Mouse (Mus musculus): Measurements from ENCODE around the gene Txndc8. TPM values are rescaled to one million over a fixed set of nuclear protein-coding genes. Genes with fewer than 3 reads are reported as not detected.
A peak's percentile ranks its signal among the peaks of the same experiment; 100 is the strongest.

Txndc8 gene
- polyA plus RNA-seq, 1 experiment from 2014 or later = not detected

GRCm38 (mm10) chr4:57955544-57955958 lies 53.4 kb downstream of the Txndc8 start:
- Histone ChIP-seq H3K9me3 (replicated peaks; ENCODE audit: control insufficient read depth, low read length) (no peaks in the 10 kb centered on the region), H3K27ac (replicated peaks; ENCODE audit: low read depth, low read length) (peak overlapping the region; percentile 71), H3K27me3 (ENCODE audit: control insufficient read depth, insufficient read depth, low read length) (no peaks in the 10 kb centered on the region), H3K9ac (replicated peaks; ENCODE audit: low read length) (peak overlapping the region; percentile 63), H3K4me3 (ENCODE audit: low read depth, low read length) (peak overlapping the region; percentile 81), H3K4me2 (ENCODE audit: low read depth, low read length) (peak overlapping the region; percentile 62), H3K36me3 (replicated peaks; ENCODE audit: control insufficient read depth, insufficient read depth, low read depth, low read length) (peaks cover 8% of the 10 kb centered on the region; the same call in 1 of the 2 replicates), H3K4me1 (ENCODE audit: control insufficient read depth, insufficient read depth, low read length) (no peaks in the 10 kb centered on the region; the same call in 1 of the 2 replicates)
- ATAC-seq (replicated peaks; ENCODE audit: insufficient number of reproducible peaks, low FRiP score, low TSS enrichment, low read depth) (peak; percentile 29), DNase-seq (ENCODE audit: low spot score) (peak; percentile 75)
- under 1% methylated on average over 25 of the region's 25 CpGs for WGBS

- Histone ChIP-seq H3K4me3 (ENCODE audit: low read depth, low read length) (peak overlapping the region; percentile 81), H3K4me1 (ENCODE audit: control insufficient read depth, insufficient read depth, low read length) (no peaks in the 10 kb centered on the region; the same call in 1 of the 2 replicates), H3K27me3 (ENCODE audit: control insufficient read depth, insufficient read depth, low read length) (no peaks in the 10 kb centered on the region), H3K9ac (replicated peaks; ENCODE audit: low read length) (peak overlapping the region; percentile 63; the same call in 1 of the 2 replicates), H3K36me3 (replicated peaks; ENCODE audit: control insufficient read depth, insufficient read depth, low read depth, low read length) (peaks cover 10% of the 10 kb centered on the region; the same call in 1 of the 2 replicates), H3K9me3 (replicated peaks; ENCODE audit: control insufficient read depth, low read length) (no peaks in the 10 kb centered on the region), H3K27ac (replicated peaks; ENCODE audit: low read depth, low read length) (no peak overlapping the region), H3K4me2 (ENCODE audit: low read depth, low read length) (peak overlapping the region; percentile 62)
- ATAC-seq (replicated peaks; ENCODE audit: insufficient number of reproducible peaks, low FRiP score, low TSS enrichment, low read depth) (no peak), DNase-seq (ENCODE audit: low spot score) (no peak)
- 76% methylated on average over 8 of the region's 8 CpGs for WGBS
Measured at GRCm38 (mm10) chr4:57954991-57955390, 53.9 kb downstream of the Txndc8 start.

- Histone ChIP-seq H3K36me3 (replicated peaks; ENCODE audit: control insufficient read depth, insufficient read depth, low read depth, low read length) (peaks cover 12% of the 10 kb centered on the region), H3K4me3 (ENCODE audit: low read depth, low read length) (no peak overlapping the region), H3K27ac (replicated peaks; ENCODE audit: low read depth, low read length) (no peak overlapping the region), H3K9ac (replicated peaks; ENCODE audit: low read length) (no peak overlapping the region), H3K9me3 (replicated peaks; ENCODE audit: control insufficient read depth, low read length) (no peaks in the 10 kb centered on the region), H3K27me3 (ENCODE audit: control insufficient read depth, insufficient read depth, low read length) (no peaks in the 10 kb centered on the region), H3K4me2 (ENCODE audit: low read depth, low read length) (peak overlapping the region; percentile 62; the same call in 1 of the 2 replicates), H3K4me1 (ENCODE audit: control insufficient read depth, insufficient read depth, low read length) (no peaks in the 10 kb centered on the region; the same call in 1 of the 2 replicates)
- WGBS = 83% methylated on average over 6 of the region's 6 CpGs
- no peak for ATAC-seq (replicated peaks; ENCODE audit: insufficient number of reproducible peaks, low FRiP score, low TSS enrichment, low read depth)
- no peak for DNase-seq (ENCODE audit: low spot score)
Measured at GRCm38 (mm10) chr4:57954580-57954979, 54.3 kb downstream of the Txndc8 start.

GRCm38 (mm10) chr4:57953796-57954195 lies 55.1 kb downstream of the Txndc8 start:
- no peaks in the 10 kb centered on the region for H3K27me3 ChIP-seq (ENCODE audit: control insufficient read depth, insufficient read depth, low read length)
- DNase-seq (ENCODE audit: low spot score) = no peak
- H3K9me3 ChIP-seq (replicated peaks; ENCODE audit: control insufficient read depth, low read length) = no peaks in the 10 kb centered on the region
- H3K27ac ChIP-seq (replicated peaks; ENCODE audit: low read depth, low read length) = no peak overlapping the region
- 90% methylated on average over 7 of the region's 7 CpGs for WGBS
- H3K9ac ChIP-seq (replicated peaks; ENCODE audit: low read length) = no peak overlapping the region
- H3K4me1 ChIP-seq (ENCODE audit: control insufficient read depth, insufficient read depth, low read length) = no peaks in the 10 kb centered on the region; the same call in 1 of the 2 replicates
- no peak for ATAC-seq (replicated peaks; ENCODE audit: insufficient number of reproducible peaks, low FRiP score, low TSS enrichment, low read depth)
- peaks cover 16% of the 10 kb centered on the region for H3K36me3 ChIP-seq (replicated peaks; ENCODE audit: control insufficient read depth, insufficient read depth, low read depth, low read length)
- H3K4me3 ChIP-seq (ENCODE audit: low read depth, low read length) = no peak overlapping the region
- H3K4me2 ChIP-seq (ENCODE audit: low read depth, low read length) = no peak overlapping the region

- no peak for ATAC-seq (replicated peaks; ENCODE audit: insufficient number of reproducible peaks, low FRiP score, low TSS enrichment, low read depth)
- 88% methylated on average over 1 of the region's 1 CpGs for WGBS
- Histone ChIP-seq H3K36me3 (replicated peaks; ENCODE audit: control insufficient read depth, insufficient read depth, low read depth, low read length) (peaks cover 16% of the 10 kb centered on the region), H3K4me3 (ENCODE audit: low read depth, low read length) (no peak overlapping the region), H3K27ac (replicated peaks; ENCODE audit: low read depth, low read length) (no peak overlapping the region), H3K4me1 (ENCODE audit: control insufficient read depth, insufficient read depth, low read length) (no peaks in the 10 kb centered on the region; the same call in 1 of the 2 replicates), H3K9me3 (replicated peaks; ENCODE audit: control insufficient read depth, low read length) (no peaks in the 10 kb centered on the region), H3K9ac (replicated peaks; ENCODE audit: low read length) (no peak overlapping the region), H3K4me2 (ENCODE audit: low read depth, low read length) (no peak overlapping the region), H3K27me3 (ENCODE audit: control insufficient read depth, insufficient read depth, low read length) (no peaks in the 10 kb centered on the region)
- no peak for DNase-seq (ENCODE audit: low spot score)
Measured at GRCm38 (mm10) chr4:57952891-57953290, 56.0 kb downstream of the Txndc8 start.

GRCm38 (mm10) chr4:57952416-57952815 lies 56.5 kb downstream of the Txndc8 start:
- Histone ChIP-seq H3K9me3 (replicated peaks; ENCODE audit: control insufficient read depth, low read length) (no peaks in the 10 kb centered on the region), H3K36me3 (replicated peaks; ENCODE audit: control insufficient read depth, insufficient read depth, low read depth, low read length) (peaks cover 16% of the 10 kb centered on the region), H3K27me3 (ENCODE audit: control insufficient read depth, insufficient read depth, low read length) (no peaks in the 10 kb centered on the region), H3K4me1 (ENCODE audit: control insufficient read depth, insufficient read depth, low read length) (no peaks in the 10 kb centered on the region; the same call in 1 of the 2 replicates), H3K4me2 (ENCODE audit: low read depth, low read length) (no peak overlapping the region), H3K27ac (replicated peaks; ENCODE audit: low read depth, low read length) (no peak overlapping the region), H3K4me3 (ENCODE audit: low read depth, low read length) (no peak overlapping the region), H3K9ac (replicated peaks; ENCODE audit: low read length) (no peak overlapping the region)
- ATAC-seq (replicated peaks; ENCODE audit: insufficient number of reproducible peaks, low FRiP score, low TSS enrichment, low read depth) (no peak), DNase-seq (ENCODE audit: low spot score) (no peak)
- WGBS = 95% methylated on average over 3 of the region's 3 CpGs

GRCm38 (mm10) chr4:57949866-57950265 lies 59.1 kb downstream of the Txndc8 start:
- Histone ChIP-seq H3K9me3 (replicated peaks; ENCODE audit: control insufficient read depth, low read length) (no peaks in the 10 kb centered on the region), H3K4me2 (ENCODE audit: low read depth, low read length) (no peak overlapping the region), H3K4me3 (ENCODE audit: low read depth, low read length) (no peak overlapping the region), H3K27me3 (ENCODE audit: control insufficient read depth, insufficient read depth, low read length) (no peaks in the 10 kb centered on the region), H3K4me1 (ENCODE audit: control insufficient read depth, insufficient read depth, low read length) (no peaks in the 10 kb centered on the region), H3K27ac (replicated peaks; ENCODE audit: low read depth, low read length) (no peak overlapping the region), H3K9ac (replicated peaks; ENCODE audit: low read length) (no peak overlapping the region), H3K36me3 (replicated peaks; ENCODE audit: control insufficient read depth, insufficient read depth, low read depth, low read length) (peaks cover 16% of the 10 kb centered on the region)
- DNase-seq (ENCODE audit: low spot score) (no peak), ATAC-seq (replicated peaks; ENCODE audit: insufficient number of reproducible peaks, low FRiP score, low TSS enrichment, low read depth) (no peak)
- WGBS = 94% methylated on average over 6 of the region's 6 CpGs

GRCm38 (mm10) chr4:57947476-57947875 lies 61.4 kb downstream of the Txndc8 start:
- Histone ChIP-seq H3K27me3 (ENCODE audit: control insufficient read depth, insufficient read depth, low read length) (no peaks in the 10 kb centered on the region), H3K27ac (replicated peaks; ENCODE audit: low read depth, low read length) (no peak overlapping the region), H3K9ac (replicated peaks; ENCODE audit: low read length) (no peak overlapping the region), H3K9me3 (replicated peaks; ENCODE audit: control insufficient read depth, low read length) (no peaks in the 10 kb centered on the region), H3K4me1 (ENCODE audit: control insufficient read depth, insufficient read depth, low read length) (no peaks in the 10 kb centered on the region), H3K4me2 (ENCODE audit: low read depth, low read length) (no peak overlapping the region), H3K4me3 (ENCODE audit: low read depth, low read length) (no peak overlapping the region), H3K36me3 (replicated peaks; ENCODE audit: control insufficient read depth, insufficient read depth, low read depth, low read length) (peaks cover 16% of the 10 kb centered on the region)
- ATAC-seq (replicated peaks; ENCODE audit: insufficient number of reproducible peaks, low FRiP score, low TSS enrichment, low read depth) = no peak
- WGBS = 90% methylated on average over 4 of the region's 4 CpGs
- no peak for DNase-seq (ENCODE audit: low spot score)

All from embryonic facial prominence, embryonic 11.5 days (tissue).